Mouse (Mus musculus) stomach, postnatal 0 days (tissue): ENCODE results near the gene Ttc7. TPM values are rescaled to one million over a fixed set of nuclear protein-coding genes. Genes with fewer than 3 reads are reported as not detected.

Source experiments
- ATAC-seq: fragments of 200-750 bp; cut with Nextera tagmentation; 2 replicates; pipeline ENCODE4 v1.8.0; 2017; ENCODE audit not compliant: low FRiP score, low TSS enrichment
- DNase-seq: peaks from one replicate; pipeline ENCODE4 v3.0.0-alpha.2; 2016; ENCODE audit warnings: low spot score
- H3K27ac ChIP-seq: fragments of 300-500 bp; sonication (generic); replicated peaks from 2 replicates; pipeline ENCODE4 v1.5.1; 2014; ENCODE audit warnings: mild to moderate bottlenecking, control low read depth
- H3K27me3 ChIP-seq: fragments of 300-500 bp; sonication (generic); 2 replicates; pipeline ENCODE4 v1.6.1; 2014; ENCODE audit warnings: low read length; ENCODE audit not compliant: control insufficient read depth, insufficient read depth
- H3K36me3 ChIP-seq: fragments of 300-500 bp; sonication (generic); 2 replicates; pipeline ENCODE4 v1.6.1; 2014; ENCODE audit warnings: low read length, mixed read lengths; ENCODE audit not compliant: control insufficient read depth, insufficient read depth
- H3K4me1 ChIP-seq: fragments of 300-500 bp; sonication (generic); replicated peaks from 2 replicates; pipeline ENCODE4 v1.6.1; 2014; ENCODE audit warnings: antibody characterized with exemption; ENCODE audit not compliant: control insufficient read depth, insufficient read depth
- H3K4me2 ChIP-seq: fragments of 300-500 bp; sonication (generic); replicated peaks from 2 replicates; pipeline ENCODE4 v1.6.1; 2014; ENCODE audit warnings: low read depth, mild to moderate bottlenecking, control low read depth, moderate library complexity
- H3K4me3 ChIP-seq: fragments of 300-500 bp; sonication (generic); 2 replicates; pipeline ENCODE4 v1.5.1; 2014; ENCODE audit warnings: low read depth, low read length, control low read depth
- H3K9ac ChIP-seq: fragments of 300-500 bp; sonication (generic); 2 replicates; pipeline ENCODE4 v1.6.1; 2014; ENCODE audit warnings: mild to moderate bottlenecking, low read length, control low read depth, mixed read lengths
- H3K9me3 ChIP-seq: fragments of 300-500 bp; sonication (generic); 2 replicates; pipeline ENCODE4 v1.6.1; 2016; ENCODE audit warnings: low read length; ENCODE audit not compliant: control insufficient read depth
- CTCF ChIP-seq: IDR thresholded peaks from 2 replicates; pipeline ENCODE4 v1.5.1; 2016; ENCODE audit warnings: antibody characterized with exemption, low read depth, mild to moderate bottlenecking, moderate library complexity
- EP300 ChIP-seq: optimal IDR thresholded peaks from 2 replicates; pipeline ENCODE3; 2016; ENCODE audit warnings: antibody characterized with exemption
- WGBS: fragments of 180-500 bp; shearing (Covaris S2); extraction: QIAGEN DNeasy Blood & Tissue Kit; methylation state at CpG from one replicate; pipeline ENCODE4 v1.1.7; 2014; 5-methylcytosine and 5-hydroxymethylcytosine counted together
- polyA plus RNA-seq: library from polyadenylated mRNA; unstranded; fragments of >200 nt; fragmentation: Nextera tagmentation; extraction: Ambion mirVana; gene quantifications from 2 replicates; pipeline ENCODE4 v1.2.1, GENCODE M21; 2015

The Ttc7 gene
- polyA plus RNA-seq, 1 experiment from 2014 or later, result 21.2 TPM

DNA sequence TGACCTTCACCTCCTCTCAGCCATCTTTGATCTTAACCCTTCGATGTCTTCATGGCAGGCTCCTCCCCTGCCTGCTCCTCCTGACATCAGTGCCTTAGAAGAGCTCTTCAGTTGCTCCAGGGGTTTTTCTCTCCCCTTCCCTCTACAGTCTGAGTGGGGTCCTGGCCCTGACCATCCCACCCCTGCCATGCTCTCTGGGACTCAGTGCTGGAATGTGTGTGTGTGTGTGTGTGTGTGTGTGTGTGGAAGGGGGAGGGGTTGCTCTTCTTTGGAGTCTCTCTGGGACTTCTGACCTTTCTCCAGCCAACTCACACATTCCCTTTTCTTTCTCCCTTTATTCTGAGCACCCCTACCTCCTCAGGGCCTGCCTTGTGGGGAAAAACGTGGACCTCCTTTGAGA lies 83.8 kb downstream of the Ttc7 start:
- WGBS, result 14% methylated on average over 2 of the region's 2 CpGs
- TF ChIP-seq CTCF, result no peak

DNA sequence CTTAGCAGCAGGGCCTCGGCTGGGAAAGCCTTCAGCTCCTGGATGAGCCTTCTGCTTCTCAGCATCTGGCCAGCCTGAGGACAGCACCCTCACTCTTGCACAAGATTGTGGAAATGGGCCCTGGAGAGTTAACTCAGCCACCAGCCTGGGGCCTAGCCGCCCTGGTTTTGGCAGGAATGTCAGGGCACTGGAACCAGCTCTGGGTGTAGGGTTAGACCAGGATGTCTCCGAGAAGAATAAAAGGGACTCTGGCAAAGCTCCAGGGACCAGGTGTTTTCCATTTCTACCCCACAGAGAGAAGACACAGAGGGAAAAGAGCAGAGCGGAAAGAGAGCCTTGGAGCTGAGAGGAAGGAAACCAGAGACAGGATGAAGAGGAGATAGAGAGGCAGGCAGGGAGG lies 84.5 kb downstream of the Ttc7 start:
- no peak overlapping the region for H3K4me3 ChIP-seq
- H3K27ac ChIP-seq, result peak overlapping the region; percentile 13; the same call in 1 of the 2 replicates
- DNase-seq (no peak), ATAC-seq (no peak)
- WGBS, result 41% methylated on average over 4 of the region's 4 CpGs
- H3K36me3 ChIP-seq, result 0 out of 2 replicates have a peak, but pooled peaks cover 4% of the 10 kb centered on the region
- no peaks in the 10 kb centered on the region for H3K9me3 ChIP-seq
- no peaks in the 10 kb centered on the region for H3K27me3 ChIP-seq
- H3K4me1 ChIP-seq, result peaks cover 6% of the 10 kb centered on the region; the same call in 1 of the 2 replicates
- H3K4me2 ChIP-seq, result no peak overlapping the region
- TF ChIP-seq CTCF, result no peak
- TF ChIP-seq EP300, result no peak
- H3K9ac ChIP-seq, result peak overlapping the region; percentile 8; the same call in 1 of the 2 replicates

More for the DNA sequence above, 83.8 kb downstream of the Ttc7 start:
- DNase-seq, result no peak
- H3K4me3 ChIP-seq, result no peak overlapping the region
- H3K9ac ChIP-seq, result no peak overlapping the region
- 0 out of 2 replicates have a peak, but pooled peaks cover 4% of the 10 kb centered on the region for H3K36me3 ChIP-seq
- no peak overlapping the region for H3K27ac ChIP-seq
- H3K4me2 ChIP-seq, result no peak overlapping the region
- no peaks in the 10 kb centered on the region for H3K9me3 ChIP-seq
- H3K4me1 ChIP-seq, result peaks cover 6% of the 10 kb centered on the region; the same call in 1 of the 2 replicates
- no peaks in the 10 kb centered on the region for H3K27me3 ChIP-seq
- ATAC-seq, result no peak

DNA sequence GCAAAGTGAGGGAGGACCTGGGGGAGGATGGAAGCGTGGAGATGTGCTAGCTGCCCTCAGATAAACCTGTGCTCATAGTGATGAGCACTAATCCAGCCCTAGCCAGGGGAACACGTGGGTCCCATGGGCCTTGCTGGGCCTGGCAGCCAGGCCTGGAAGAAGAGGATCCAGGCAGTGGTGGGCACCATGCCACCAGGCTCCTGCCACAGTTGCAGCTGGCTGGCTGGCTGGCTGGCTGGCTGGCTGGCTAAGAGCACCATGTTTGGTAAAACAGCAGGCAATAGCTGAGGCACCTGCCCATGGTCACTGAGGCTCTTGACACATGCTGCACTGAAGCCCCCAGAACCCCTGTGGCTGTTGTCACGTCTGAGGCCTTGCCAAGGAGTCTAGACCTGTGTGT lies 85.0 kb downstream of the Ttc7 start:
- ATAC-seq, result peak; percentile 39; the same call in 1 of the 2 replicates
- WGBS, result 69% methylated on average over 3 of the region's 3 CpGs
- 0 out of 2 replicates have a peak, but pooled peaks cover 4% of the 10 kb centered on the region for H3K36me3 ChIP-seq
- no peak for TF ChIP-seq EP300
- no peak for TF ChIP-seq CTCF
- DNase-seq, result no peak
- no peak overlapping the region for H3K9ac ChIP-seq
- H3K4me1 ChIP-seq, result peaks cover 6% of the 10 kb centered on the region; the same call in 1 of the 2 replicates
- peak overlapping the region; percentile 30; the same call in 1 of the 2 replicates for H3K27ac ChIP-seq
- H3K4me3 ChIP-seq, result no peak overlapping the region
- H3K9me3 ChIP-seq, result no peaks in the 10 kb centered on the region
- H3K27me3 ChIP-seq, result no peaks in the 10 kb centered on the region
- H3K4me2 ChIP-seq, result no peak overlapping the region

DNA sequence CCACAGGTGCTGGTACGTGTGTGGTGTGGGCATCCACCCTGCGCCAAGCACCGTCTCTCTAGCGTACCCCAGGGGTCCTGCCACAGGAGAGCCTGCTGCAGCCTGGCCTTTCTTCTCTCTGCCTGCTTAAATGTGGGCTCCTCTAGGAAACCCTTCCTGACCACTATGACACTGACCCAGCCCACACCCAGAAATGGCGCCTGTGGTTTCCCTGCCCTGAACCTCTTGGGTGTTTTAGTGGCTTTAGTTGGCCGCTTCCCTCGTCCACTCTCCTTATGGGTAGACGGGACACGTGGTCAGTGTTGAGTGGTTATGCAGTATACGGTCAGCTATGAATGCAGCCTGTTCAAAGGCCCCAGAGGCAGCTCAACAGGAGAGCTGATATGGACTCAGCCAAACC lies 85.8 kb downstream of the Ttc7 start:
- WGBS, result 94% methylated on average over 10 of the region's 10 CpGs
- Histone ChIP-seq H3K36me3 (0 out of 2 replicates have a peak, but pooled peaks cover 4% of the 10 kb centered on the region), H3K9ac (no peak overlapping the region), H3K4me1 (peaks cover 6% of the 10 kb centered on the region; the same call in 1 of the 2 replicates), H3K27me3 (no peaks in the 10 kb centered on the region), H3K27ac (peak overlapping the region; percentile 30; the same call in 1 of the 2 replicates), H3K4me3 (no peak overlapping the region), H3K9me3 (no peaks in the 10 kb centered on the region), H3K4me2 (no peak overlapping the region)
- ATAC-seq (no peak), DNase-seq (no peak)
- TF ChIP-seq EP300, result no peak
- TF ChIP-seq CTCF, result no peak

DNA sequence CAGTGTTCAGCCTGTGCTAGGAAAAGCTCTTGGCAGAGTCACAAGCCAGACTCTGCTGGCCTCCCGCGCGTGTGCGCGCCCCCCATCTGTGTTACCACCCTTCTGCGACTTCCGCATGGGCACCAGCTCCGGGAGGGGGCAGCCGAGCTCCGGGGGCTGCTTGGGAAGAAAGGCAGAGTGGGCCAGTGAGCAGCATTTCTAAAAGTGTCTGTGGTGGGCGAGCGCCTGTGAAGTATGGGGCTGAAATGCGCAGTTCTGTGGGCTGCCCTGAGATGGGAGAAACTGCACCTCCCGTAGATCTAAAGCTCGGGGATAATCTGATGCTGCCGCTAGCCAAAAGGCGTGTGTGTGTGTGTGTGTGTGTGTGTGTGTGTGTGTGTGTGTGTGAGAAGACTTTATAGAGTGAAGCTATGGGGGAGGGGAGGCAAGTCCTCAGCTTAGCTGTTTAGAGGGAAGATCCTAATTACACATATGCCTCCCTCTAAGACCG lies 86.6 kb downstream of the Ttc7 start:
- no peak for DNase-seq
- Histone ChIP-seq H3K36me3 (0 out of 2 replicates have a peak, but pooled peaks cover 4% of the 10 kb centered on the region), H3K27me3 (no peaks in the 10 kb centered on the region), H3K4me1 (peaks cover 6% of the 10 kb centered on the region; the same call in 1 of the 2 replicates), H3K27ac (no peak overlapping the region), H3K9ac (no peak overlapping the region), H3K4me3 (no peak overlapping the region), H3K9me3 (no peaks in the 10 kb centered on the region), H3K4me2 (no peak overlapping the region)
- TF ChIP-seq CTCF (no peak), EP300 (no peak)
- WGBS, result 70% methylated on average over 18 of the region's 18 CpGs
- no peak for ATAC-seq

DNA sequence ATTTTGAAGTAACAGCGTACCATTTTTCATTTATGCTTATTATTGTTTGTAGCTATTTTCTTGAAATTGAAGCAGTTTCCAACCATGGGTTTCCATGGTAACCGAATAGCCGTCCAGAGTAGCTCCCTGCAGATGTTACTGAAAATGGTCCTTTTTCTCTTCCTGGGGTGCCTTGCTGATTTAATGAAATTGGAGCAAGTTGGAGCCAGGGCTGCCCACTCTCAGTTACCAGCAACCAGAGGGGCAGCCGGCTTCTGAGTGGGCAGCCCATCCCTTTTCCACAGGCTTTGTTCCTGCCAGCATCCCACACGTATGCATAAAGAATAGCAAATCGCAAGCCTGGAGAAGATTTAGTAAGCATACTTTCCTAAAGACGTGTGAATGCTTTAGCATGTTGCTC lies 89.5 kb downstream of the Ttc7 start:
- Histone ChIP-seq H3K9me3 (no peaks in the 10 kb centered on the region), H3K9ac (no peak overlapping the region), H3K27ac (no peak overlapping the region), H3K4me2 (no peak overlapping the region), H3K36me3 (0 out of 2 replicates have a peak, but pooled peaks cover 2% of the 10 kb centered on the region), H3K4me1 (peaks cover 13% of the 10 kb centered on the region), H3K4me3 (no peak overlapping the region), H3K27me3 (no peaks in the 10 kb centered on the region)
- no peak for TF ChIP-seq EP300
- 81% methylated on average over 7 of the region's 7 CpGs for WGBS
- no peak for DNase-seq
- no peak for ATAC-seq
